Mouse (Mus musculus) embryonic fibroblast, embryonic 13.5 days (primary cell): ENCODE data around the gene Dnase1l3. TPM values are rescaled to one million over a fixed set of nuclear protein-coding genes. Genes with fewer than 3 reads are reported as not detected.

ENCODE experiments used
- H3K27ac ChIP-seq: 2 replicates; pipeline ENCODE4 v1.5.1; 2012; ENCODE audit warnings: low read length, control low read depth, inconsistent platforms; ENCODE audit not compliant: insufficient read depth
- H3K4me1 ChIP-seq: 2 replicates; pipeline ENCODE4 v1.6.1; 2011; ENCODE audit warnings: low read length; ENCODE audit not compliant: control insufficient read depth, insufficient read depth
- H3K4me3 ChIP-seq: 2 replicates; pipeline ENCODE4 v1.5.1; 2011; ENCODE audit warnings: mild to moderate bottlenecking, control low read depth, low read length; ENCODE audit not compliant: insufficient read depth
- CTCF ChIP-seq: IDR thresholded peaks from 2 replicates; pipeline ENCODE4 v1.5.1; 2011; ENCODE audit warnings: mild to moderate bottlenecking, control low read depth, low read length, moderate library complexity, borderline replicate concordance; ENCODE audit not compliant: insufficient read depth
- POLR2A ChIP-seq: IDR thresholded peaks from 2 replicates; pipeline ENCODE4 v1.6.1; 2011; ENCODE audit warnings: low read depth, mild to moderate bottlenecking, control low read depth, low read length, moderate library complexity
- polyA plus RNA-seq: library from polyadenylated mRNA; stranded (reverse); fragments of >200 nt; gene quantifications from 2 replicates; pipeline ENCODE4 v1.2.4, GENCODE M21; 2011; ENCODE audit warnings: low read depth; ENCODE audit not compliant: missing spikeins, insufficient read length

Dnase1l3 gene
- polyA plus RNA-seq, 1 experiment = not detected

GRCm38 (mm10) chr14:8002432-8003092 is 8.2 kb upstream of the Dnase1l3 start, which contains the start of gene Abhd6:
Gene Abhd6 (plus strand): TSS chr14:8002902.
- Histone ChIP-seq H3K4me1 (peaks cover 11% of the 10 kb centered on the region), H3K4me3 (peak within 1 kb of the TSS; percentile 58), H3K27ac (no peak within 1 kb of the TSS)
- TF ChIP-seq CTCF (no peak), POLR2A (peak; percentile 82)

GRCm38 (mm10) chr14:8000831-8001685 is 6.7 kb upstream of the Dnase1l3 start:
- peaks cover 11% of the 10 kb centered on the region for H3K4me1 ChIP-seq
- TF ChIP-seq CTCF (no peak), POLR2A (no peak)
- H3K27ac ChIP-seq = no peak overlapping the region
- no peak overlapping the region for H3K4me3 ChIP-seq

DNA sequence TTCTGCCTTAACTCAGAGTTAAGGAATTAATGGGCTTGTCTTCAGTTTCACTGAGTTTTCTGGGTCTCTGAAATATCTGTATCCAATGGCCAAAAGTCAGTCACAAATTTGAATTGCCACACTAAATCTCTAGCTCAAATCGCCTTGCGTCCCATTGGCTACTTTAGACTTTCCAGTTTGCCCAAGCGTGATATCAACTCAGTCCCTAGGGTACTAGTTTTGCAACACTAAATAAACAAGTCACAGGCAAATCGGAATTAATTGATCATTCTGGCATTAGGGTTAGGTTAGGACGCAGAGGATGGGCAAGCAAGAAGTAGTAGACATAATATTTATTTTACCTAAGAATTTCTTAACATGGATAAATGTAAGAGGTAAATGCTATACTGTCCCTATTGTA is 5.9 kb upstream of the Dnase1l3 start:
- H3K4me3 ChIP-seq = no peak overlapping the region
- peaks cover 11% of the 10 kb centered on the region for H3K4me1 ChIP-seq

DNA sequence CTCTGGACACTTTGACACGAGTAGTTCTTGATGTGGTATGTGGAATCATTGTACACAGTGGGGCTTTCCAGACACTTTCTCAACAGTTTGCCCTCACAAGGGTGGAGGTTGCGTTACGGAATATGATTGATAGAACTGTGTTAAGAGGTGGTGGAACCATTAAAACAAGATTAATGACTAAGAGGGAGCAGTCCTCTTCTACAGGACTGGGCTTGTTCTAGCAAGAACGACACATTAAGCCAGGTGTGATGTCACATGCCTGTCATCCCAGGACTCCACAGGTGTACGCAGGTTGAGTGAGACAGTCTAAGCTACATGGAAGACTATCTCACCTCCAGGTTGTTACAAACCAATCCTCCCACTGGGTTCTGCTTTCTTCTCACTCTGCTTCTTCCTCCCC is 5.1 kb upstream of the Dnase1l3 start:
- Histone ChIP-seq H3K4me3 (no peak overlapping the region), H3K4me1 (peaks cover 11% of the 10 kb centered on the region), H3K27ac (no peak overlapping the region)
- no peak for TF ChIP-seq POLR2A

More for the DNA sequence above, 5.9 kb upstream of the Dnase1l3 start:
- H3K27ac ChIP-seq = no peak overlapping the region
- TF ChIP-seq POLR2A = no peak
- TF ChIP-seq CTCF = no peak

GRCm38 (mm10) chr14:7999030-7999429 is 4.7 kb upstream of the Dnase1l3 start:
- no peak overlapping the region for H3K27ac ChIP-seq

DNA sequence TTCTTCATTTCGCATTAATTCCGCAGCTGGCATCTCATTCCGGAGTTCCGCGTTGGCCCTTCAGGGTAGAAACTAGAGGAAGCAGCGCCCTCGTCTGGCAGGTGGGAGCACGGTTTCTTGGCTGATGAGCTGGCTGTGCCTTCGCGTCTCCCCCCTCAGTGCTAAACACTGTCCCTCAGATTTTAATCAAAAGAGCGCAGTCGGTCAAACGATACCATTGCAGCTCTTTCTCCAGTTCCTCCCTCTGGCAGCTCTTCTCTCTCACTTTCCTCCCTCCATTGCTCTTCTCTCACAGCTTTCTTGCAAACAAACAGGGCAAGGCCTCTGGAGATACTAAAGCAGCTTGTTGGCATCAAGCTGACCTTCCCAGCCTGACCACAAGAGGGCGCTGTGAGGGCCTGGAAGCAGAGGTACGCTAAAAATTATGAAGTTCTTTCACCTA is 2.9 kb upstream of the Dnase1l3 start:
- Histone ChIP-seq H3K4me3 (no peak overlapping the region), H3K27ac (no peak overlapping the region), H3K4me1 (peaks cover 8% of the 10 kb centered on the region)
- TF ChIP-seq CTCF (peak; percentile 94), POLR2A (no peak)

More at GRCm38 (mm10) chr14:7999030-7999429, 4.7 kb upstream of the Dnase1l3 start:
- Histone ChIP-seq H3K4me1 (peaks cover 11% of the 10 kb centered on the region), H3K4me3 (no peak overlapping the region)
- TF ChIP-seq CTCF = no peak
- TF ChIP-seq POLR2A = no peak

- no peak overlapping the region for H3K27ac ChIP-seq
- no peak overlapping the region for H3K4me3 ChIP-seq
- H3K4me1 ChIP-seq = no peaks in the 10 kb centered on the region
- TF ChIP-seq POLR2A (no peak), CTCF (no peak)
Observed at GRCm38 (mm10) chr14:7992158-7992557, 2.2 kb downstream of the Dnase1l3 start.

DNA sequence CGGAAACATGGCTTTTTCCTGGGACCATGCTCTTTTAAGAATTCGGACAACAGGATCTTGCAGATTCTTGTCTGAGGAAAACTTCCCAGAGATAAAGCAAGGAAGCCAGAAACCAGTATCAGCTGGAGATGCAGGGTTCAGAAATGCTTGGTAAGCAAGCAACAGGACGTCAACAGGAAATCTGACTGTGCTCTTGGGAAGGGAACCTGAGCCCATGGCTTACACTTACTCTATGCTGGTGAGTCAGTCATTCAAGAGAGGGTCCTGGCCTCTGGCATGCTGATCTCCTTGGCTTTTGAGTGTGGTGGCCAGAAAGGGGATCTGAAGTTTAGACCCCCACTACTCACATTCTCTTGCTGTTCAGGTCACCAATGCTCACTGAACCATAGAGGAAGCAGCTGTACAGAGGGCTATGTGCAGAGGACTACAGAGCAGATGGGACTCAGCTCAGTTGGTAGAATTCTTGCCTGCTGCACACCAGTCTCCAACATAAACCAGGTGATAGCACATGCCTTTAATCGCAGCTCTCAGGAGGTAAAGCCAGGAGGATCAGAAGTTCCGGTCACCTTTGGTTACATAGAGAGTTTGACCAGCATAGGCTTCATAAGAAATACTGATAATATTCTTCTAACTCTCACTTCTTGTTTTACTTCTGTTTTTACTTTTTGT is 3.1 kb downstream of the Dnase1l3 start:
- TF ChIP-seq CTCF = no peak
- no peak for TF ChIP-seq POLR2A
- Histone ChIP-seq H3K4me1 (no peaks in the 10 kb centered on the region), H3K27ac (no peak overlapping the region), H3K4me3 (no peak overlapping the region)

DNA sequence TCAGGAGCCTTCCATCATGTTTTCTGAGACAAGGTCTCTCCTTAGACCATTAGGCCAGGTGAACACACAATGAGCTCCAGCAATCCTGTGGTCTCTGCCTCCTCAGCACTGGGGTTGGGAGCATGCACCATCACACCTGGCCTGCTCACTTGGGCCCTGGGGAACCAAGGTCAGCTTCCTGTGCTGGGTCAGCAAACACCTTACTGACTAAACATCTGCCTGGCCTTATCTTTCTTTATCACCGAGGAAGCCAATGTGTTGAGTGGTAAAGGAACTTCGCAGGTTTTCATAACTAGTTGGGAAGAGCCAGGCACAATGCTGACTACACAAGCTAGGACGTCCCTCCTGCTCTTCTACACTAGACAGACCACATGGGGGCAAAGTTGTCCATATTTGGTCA is 4.4 kb downstream of the Dnase1l3 start:
- no peaks in the 10 kb centered on the region for H3K4me1 ChIP-seq
- no peak overlapping the region for H3K27ac ChIP-seq
- H3K4me3 ChIP-seq = no peak overlapping the region
- TF ChIP-seq POLR2A (no peak), CTCF (no peak)
